Mouse (Mus musculus): ENCODE measurements around the gene Fam129c.

DNA sequence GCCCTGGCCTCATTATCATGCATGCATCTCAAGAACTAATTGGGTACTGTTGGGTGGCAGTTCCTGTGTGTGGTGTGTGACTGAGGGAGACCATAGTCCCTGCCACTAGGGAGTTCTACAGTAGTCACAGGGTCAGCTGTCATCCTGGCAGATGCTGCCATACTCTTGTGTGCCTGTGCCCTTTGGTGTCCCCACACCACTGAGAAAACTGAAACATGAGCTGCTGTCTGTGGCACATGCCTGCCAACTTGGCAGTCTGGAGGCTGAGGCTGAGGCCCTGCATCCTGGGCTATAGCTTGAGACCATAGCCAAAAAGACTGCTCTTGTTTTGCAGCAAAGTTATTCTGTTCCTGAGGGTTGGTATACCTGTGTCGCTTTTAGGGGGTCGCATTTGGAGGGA lies 22.3 kb downstream of the Fam129c start:
- TF ChIP-seq POLR2A (IDR thresholded peaks at IDR 0.05; ENCODE audit: low read depth, low read length) (no peak), CTCF (IDR thresholded peaks at IDR 0.05; ENCODE audit: extremely low read depth, insufficient read length, insufficient replicate concordance, low read depth, low read length) (no peak)
